Mouse (Mus musculus): Measurements from ENCODE around the gene Unc13d. TPM values are rescaled to one million over a fixed set of nuclear protein-coding genes. Genes with fewer than 3 reads are reported as not detected.
"Not testable (repeated sequence)": the region's sequence is repeated elsewhere in the genome, so short reads cannot be mapped to it uniquely, and the experiment has no call there.

The Unc13d gene
- polyA plus RNA-seq, 1 experiment: 9.1 TPM

GRCm38 (mm10) chr11:116023074-116023770 is 54.5 kb downstream of the Unc13d start:
- Histone ChIP-seq H3ac (ENCODE audit: control insufficient read depth, insufficient read length) (peak overlapping the region; percentile 43), H3K4me3 (peak overlapping the region; percentile 95), H3K4me2 (ENCODE audit: low read depth) (peak overlapping the region; percentile 76), H3K79me2 (ENCODE audit: control insufficient read depth, insufficient read depth) (peaks cover 23% of the 10 kb centered on the region), H3K36me3 (ENCODE audit: control insufficient read depth, insufficient read depth) (peaks cover 19% of the 10 kb centered on the region)
- H3K27me3 ChIP-seq (ENCODE audit: control insufficient read depth, insufficient read depth, insufficient read length): not testable (repeated sequence)
- TF ChIP-seq POLR2AphosphoS2 (IDR thresholded peaks at IDR 0.05; ENCODE audit: insufficient read length, low read depth): peak; percentile 51

GRCm38 (mm10) chr11:116022256-116022780 is 55.4 kb downstream of the Unc13d start:
- H3K4me3 ChIP-seq: peak overlapping the region; percentile 95
- peaks cover 19% of the 10 kb centered on the region for H3K36me3 ChIP-seq (ENCODE audit: control insufficient read depth, insufficient read depth)
- H3K4me2 ChIP-seq (ENCODE audit: low read depth): peak overlapping the region; percentile 74
- H3K79me2 ChIP-seq (ENCODE audit: control insufficient read depth, insufficient read depth): peaks cover 23% of the 10 kb centered on the region
- H3ac ChIP-seq (ENCODE audit: control insufficient read depth, insufficient read length): no peak overlapping the region
- no peaks in the 10 kb centered on the region for H3K27me3 ChIP-seq (ENCODE audit: control insufficient read depth, insufficient read depth, insufficient read length)
- TF ChIP-seq TCF3 (IDR thresholded peaks at IDR 0.05; ENCODE audit: insufficient read length, low read depth) (no peak), MYOG (IDR thresholded peaks at IDR 0.05; ENCODE audit: control insufficient read depth in 1 of 3, insufficient read depth in 1 of 3, insufficient read length in 2 of 3, low read depth in 2 of 3) (no peak)

- no peak overlapping the region for H3ac ChIP-seq (ENCODE audit: control insufficient read depth, insufficient read length)
- H3K27me3 ChIP-seq (ENCODE audit: control insufficient read depth, insufficient read depth, insufficient read length): no peaks in the 10 kb centered on the region
- peaks cover 23% of the 10 kb centered on the region for H3K79me2 ChIP-seq (ENCODE audit: control insufficient read depth, insufficient read depth)
- H3K4me2 ChIP-seq (ENCODE audit: low read depth): peak overlapping the region; percentile 74
- TF ChIP-seq USF1 (IDR thresholded peaks at IDR 0.05; ENCODE audit: low read depth): no peak
- peak; percentile 87 for TF ChIP-seq POLR2AphosphoS2 (IDR thresholded peaks at IDR 0.05; ENCODE audit: insufficient read length, low read depth)
- TF ChIP-seq POLR2A (IDR thresholded peaks at IDR 0.05; ENCODE audit: insufficient read length, low read depth): peak; percentile 51
- no peak for TF ChIP-seq TCF3 (IDR thresholded peaks at IDR 0.05; ENCODE audit: insufficient read length, low read depth)
- peaks cover 19% of the 10 kb centered on the region for H3K36me3 ChIP-seq (ENCODE audit: control insufficient read depth, insufficient read depth)
- peak overlapping the region; percentile 95 for H3K4me3 ChIP-seq
Measured at GRCm38 (mm10) chr11:116021328-116022220, 56.2 kb downstream of the Unc13d start.

- Histone ChIP-seq H3K79me2 (ENCODE audit: control insufficient read depth, insufficient read depth) (peaks cover 23% of the 10 kb centered on the region), H3K27me3 (ENCODE audit: control insufficient read depth, insufficient read depth, insufficient read length) (no peaks in the 10 kb centered on the region), H3K4me2 (ENCODE audit: low read depth) (no peak overlapping the region), H3ac (ENCODE audit: control insufficient read depth, insufficient read length) (no peak overlapping the region), H3K36me3 (ENCODE audit: control insufficient read depth, insufficient read depth) (peaks cover 19% of the 10 kb centered on the region), H3K4me3 (no peak overlapping the region)
- TF ChIP-seq POLR2AphosphoS2 (IDR thresholded peaks at IDR 0.05; ENCODE audit: insufficient read length, low read depth): peak; percentile 61
- TF ChIP-seq MYOD1 (IDR thresholded peaks at IDR 0.05; ENCODE audit: control insufficient read depth in 1 of 3, insufficient read length in 2 of 3, low read depth in 2 of 3): no peak
- no peak for TF ChIP-seq REST (IDR thresholded peaks at IDR 0.05; ENCODE audit: insufficient read depth, insufficient read length)
- TF ChIP-seq CEBPB (IDR thresholded peaks at IDR 0.05; ENCODE audit: insufficient read depth, poor library complexity, severe bottlenecking): no peak
- TF ChIP-seq E2F4 (IDR thresholded peaks at IDR 0.05; ENCODE audit: insufficient read depth): no peak
Measured at GRCm38 (mm10) chr11:116020519-116020922, 57.2 kb downstream of the Unc13d start.

- Histone ChIP-seq H3ac (ENCODE audit: control insufficient read depth, insufficient read length) (no peak overlapping the region), H3K4me3 (no peak overlapping the region), H3K4me2 (ENCODE audit: low read depth) (no peak overlapping the region), H3K36me3 (ENCODE audit: control insufficient read depth, insufficient read depth) (peaks cover 19% of the 10 kb centered on the region), H3K27me3 (ENCODE audit: control insufficient read depth, insufficient read depth, insufficient read length) (no peaks in the 10 kb centered on the region), H3K79me2 (ENCODE audit: control insufficient read depth, insufficient read depth) (peaks cover 23% of the 10 kb centered on the region)
- TF ChIP-seq MYOD1 (IDR thresholded peaks at IDR 0.05; ENCODE audit: control insufficient read depth in 1 of 3, insufficient read length in 2 of 3, low read depth in 2 of 3) (no peak), POLR2A (IDR thresholded peaks at IDR 0.05; ENCODE audit: insufficient read length, low read depth) (peak; percentile 53), POLR2AphosphoS2 (IDR thresholded peaks at IDR 0.05; ENCODE audit: insufficient read length, low read depth) (peak; percentile 81)
Measured at GRCm38 (mm10) chr11:116019976-116020411, 57.8 kb downstream of the Unc13d start.

- Histone ChIP-seq H3K36me3 (ENCODE audit: control insufficient read depth, insufficient read depth) (peaks cover 19% of the 10 kb centered on the region), H3K27me3 (ENCODE audit: control insufficient read depth, insufficient read depth, insufficient read length) (no peaks in the 10 kb centered on the region), H3K4me2 (ENCODE audit: low read depth) (no peak overlapping the region), H3ac (ENCODE audit: control insufficient read depth, insufficient read length) (no peak overlapping the region), H3K79me2 (ENCODE audit: control insufficient read depth, insufficient read depth) (peaks cover 23% of the 10 kb centered on the region), H3K4me3 (no peak overlapping the region)
- TF ChIP-seq TCF3 (IDR thresholded peaks at IDR 0.05; ENCODE audit: insufficient read length, low read depth) (no peak), MAX (IDR thresholded peaks at IDR 0.05; ENCODE audit: low read depth) (no peak), SRF (IDR thresholded peaks at IDR 0.05; ENCODE audit: control insufficient read depth, insufficient read length, low read depth) (no peak), POLR2AphosphoS2 (IDR thresholded peaks at IDR 0.05; ENCODE audit: insufficient read length, low read depth) (peak; percentile 12), MYOD1 (IDR thresholded peaks at IDR 0.05; ENCODE audit: control insufficient read depth in 1 of 3, insufficient read length in 2 of 3, low read depth in 2 of 3) (no peak)
Measured at GRCm38 (mm10) chr11:116019360-116019791, 58.4 kb downstream of the Unc13d start.

- H3ac ChIP-seq (ENCODE audit: control insufficient read depth, insufficient read length); H3K27me3 ChIP-seq (ENCODE audit: control insufficient read depth, insufficient read depth, insufficient read length); H3K4me2 ChIP-seq (ENCODE audit: low read depth); H3K4me3 ChIP-seq: not testable (repeated sequence)
- peaks cover 23% of the 10 kb centered on the region for H3K79me2 ChIP-seq (ENCODE audit: control insufficient read depth, insufficient read depth)
- peaks cover 19% of the 10 kb centered on the region for H3K36me3 ChIP-seq (ENCODE audit: control insufficient read depth, insufficient read depth)
Measured at GRCm38 (mm10) chr11:116018867-116019266, 58.9 kb downstream of the Unc13d start.
